Mouse (Mus musculus) heart, adult 11 months (tissue): Measurements from ENCODE around the gene Pgs1.

Source experiments
- DNase-seq: peaks from one replicate; pipeline ENCODE4 v3.0.0; 2022

The Pgs1 gene

DNA sequence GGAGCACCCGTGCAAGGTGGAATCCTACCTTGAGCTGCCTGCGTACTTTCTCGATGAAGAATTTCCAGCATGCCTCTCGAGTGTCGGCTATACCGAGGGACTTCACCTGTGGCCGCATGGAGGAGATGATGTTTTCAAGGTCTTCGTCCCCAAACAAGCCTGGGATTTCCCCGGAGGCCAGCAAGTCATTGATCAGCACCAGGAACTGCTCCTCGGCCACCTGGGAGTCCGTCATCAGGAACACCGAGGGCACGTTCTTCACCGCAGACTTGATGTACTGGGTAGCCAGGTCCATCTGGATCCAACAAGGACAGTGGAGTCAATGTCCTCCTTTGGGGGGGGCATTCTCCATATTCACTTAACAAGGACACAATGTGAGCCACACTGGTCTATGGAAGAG, 73.9 kb downstream of the Pgs1 start:
- no peak for DNase-seq

DNA sequence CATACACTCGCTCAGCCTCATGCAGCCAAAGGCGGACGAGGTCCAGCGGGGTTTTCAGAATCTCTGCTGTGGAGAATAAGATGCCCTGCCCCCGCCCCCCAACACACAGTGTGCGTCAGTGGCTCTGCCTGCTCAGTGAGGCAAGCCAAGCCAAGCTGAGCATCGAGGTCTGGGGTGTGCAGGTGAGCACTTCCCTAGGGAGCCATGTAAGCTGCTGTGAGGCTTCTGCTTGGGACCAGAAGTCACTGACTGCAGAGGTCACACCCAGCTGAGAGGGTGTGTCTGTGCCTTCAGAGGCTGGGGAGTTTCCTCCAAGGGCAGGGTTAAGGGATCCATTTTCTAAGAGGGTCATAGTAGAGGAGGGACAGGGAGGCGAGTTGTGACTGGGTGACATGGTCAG, 81.5 kb downstream of the Pgs1 start:
- DNase-seq = no peak

DNA sequence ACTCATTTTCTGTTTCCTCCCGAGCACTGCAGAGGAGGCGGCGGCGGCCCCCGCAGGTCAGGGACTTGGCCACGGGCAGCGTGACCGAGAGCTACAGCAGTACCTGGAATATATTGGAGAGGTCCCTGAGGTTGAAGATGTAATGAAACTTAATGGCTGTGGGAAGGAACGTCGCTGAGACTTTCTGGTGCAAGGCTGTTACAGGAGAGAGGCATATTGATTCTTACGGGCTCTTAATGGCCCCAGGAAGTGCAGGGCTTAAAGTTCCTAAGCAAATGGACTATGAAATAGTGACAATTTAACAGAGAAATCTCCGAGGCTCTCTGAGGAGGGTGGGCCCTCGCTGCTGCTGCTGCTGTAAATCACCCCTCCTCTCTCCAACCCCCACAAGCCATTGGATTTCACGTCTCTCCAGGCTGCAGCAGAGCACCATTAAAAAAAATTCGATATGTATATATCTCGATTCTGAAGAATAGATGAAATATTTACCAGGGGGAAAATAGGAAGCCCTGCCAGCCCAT, 82.8 kb downstream of the Pgs1 start:
- no peak for DNase-seq

DNA sequence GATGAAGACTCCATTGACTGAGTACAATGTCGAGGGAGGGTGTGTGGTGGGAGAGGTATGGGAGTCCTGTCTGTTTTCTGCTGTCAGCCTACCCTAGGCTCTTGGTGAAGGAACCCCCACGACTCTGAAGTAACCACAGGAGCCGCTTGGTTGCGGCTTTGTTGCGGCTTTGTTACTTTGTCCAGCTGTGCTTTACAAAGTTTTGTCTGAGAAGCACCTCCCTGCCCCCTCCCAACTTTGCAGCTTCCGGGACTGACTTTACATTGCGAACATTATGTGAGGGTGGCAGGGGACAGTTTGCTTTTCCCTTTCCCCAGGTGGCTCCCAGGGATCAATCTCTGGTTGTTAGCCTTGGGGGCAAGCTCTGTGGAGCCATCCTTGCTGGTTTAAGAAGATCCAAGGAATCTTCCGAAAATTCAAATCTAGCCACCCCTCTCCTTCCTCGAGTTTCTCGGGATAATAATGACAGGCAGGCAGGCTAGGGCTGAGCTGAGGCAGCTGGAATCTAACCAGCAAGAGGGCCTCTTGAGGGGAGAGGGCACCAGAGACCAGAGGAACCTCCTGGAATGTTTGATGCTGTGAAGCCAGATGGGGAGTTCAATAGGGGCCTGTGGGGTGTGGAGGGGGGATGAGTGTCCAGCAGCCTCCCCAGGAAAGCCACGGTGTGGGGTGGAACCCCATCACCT, 85.3 kb downstream of the Pgs1 start:
- no peak for DNase-seq
